Mouse (Mus musculus) ES-CJ7 (cell line): ENCODE measurements around the gene Defa34.
"Not testable (repeated sequence)": the region's sequence is repeated elsewhere in the genome, so short reads cannot be mapped to it uniquely, and the experiment has no call there.

Experiments
- DNase-seq: peaks from one replicate; pipeline ENCODE4 v3.0.0; 2011; ENCODE audit warnings: low read depth, low spot score

Defa34 gene

GRCm38 (mm10) chr8:21665497-21665896, at the start of gene Defa34:
Gene Defa34, plus strand, starts transcription at chr8:21665797.
- DNase-seq = not testable (repeated sequence)

DNA sequence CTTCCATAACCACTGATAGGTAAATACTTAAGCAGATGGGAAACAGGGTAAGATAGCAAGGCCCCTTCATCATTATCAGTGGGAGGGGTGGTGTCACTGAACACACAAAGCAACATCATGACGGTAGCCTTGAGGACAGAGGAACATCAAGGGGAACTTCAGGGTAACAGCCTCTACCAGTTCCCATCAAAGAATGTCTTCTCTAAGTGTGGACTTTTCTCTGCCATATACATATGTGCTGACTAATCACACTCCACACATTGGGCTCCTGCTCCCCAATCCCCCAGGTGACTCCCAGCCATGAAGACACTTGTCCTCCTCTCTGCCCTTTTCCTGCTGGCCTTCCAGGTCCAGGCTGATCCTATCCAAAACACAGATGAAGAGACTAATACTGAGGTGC, 47.7 kb upstream of the Defa34 start, which contains the start of gene Defa26:
Gene Defa26, plus strand, starts transcription at position 301 of the 400 bp plus-strand sequence.
- DNase-seq = not testable (repeated sequence)

DNA sequence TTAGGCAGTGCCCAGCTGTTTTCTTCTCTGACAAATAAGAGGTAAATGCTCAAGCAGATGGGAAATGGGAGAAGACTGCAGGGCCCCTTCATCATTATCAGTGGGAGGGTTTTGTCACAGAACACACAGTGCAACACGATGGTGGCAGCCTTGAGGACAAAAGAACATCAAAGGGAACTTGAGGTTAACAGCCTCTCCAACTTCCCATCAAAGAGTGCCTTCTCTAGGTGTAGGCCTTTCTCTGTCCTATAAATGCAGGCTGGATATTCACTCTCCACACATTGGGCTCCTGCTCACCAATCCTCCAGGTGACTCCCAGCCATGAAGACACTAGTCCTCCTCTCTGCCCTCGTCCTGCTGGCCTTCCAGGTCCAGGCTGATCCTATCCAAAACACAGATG, 10.1 kb upstream of the Defa34 start, which contains the start of gene Defa17:
Gene Defa17, plus strand, starts transcription at position 301 of the 400 bp plus-strand sequence.
- not testable (repeated sequence) for DNase-seq

GRCm38 (mm10) chr8:21703545-21703944, 37.9 kb downstream of the Defa34 start, which contains the start of gene AY761184:
Gene AY761184, minus strand, starts transcription at chr8:21703645.
- DNase-seq = not testable (repeated sequence)
